Mouse (Mus musculus): ENCODE results near the gene Sar1b. TPM values are rescaled to one million over a fixed set of nuclear protein-coding genes. Genes with fewer than 3 reads are reported as not detected.
"Not testable (repeated sequence)": the region's sequence is repeated elsewhere in the genome, so short reads cannot be mapped to it uniquely, and the experiment has no call there.

Sar1b gene
- total and polyA plus RNA-seq, 3 experiments = 64.2 to 149 (median 123) TPM

DNA sequence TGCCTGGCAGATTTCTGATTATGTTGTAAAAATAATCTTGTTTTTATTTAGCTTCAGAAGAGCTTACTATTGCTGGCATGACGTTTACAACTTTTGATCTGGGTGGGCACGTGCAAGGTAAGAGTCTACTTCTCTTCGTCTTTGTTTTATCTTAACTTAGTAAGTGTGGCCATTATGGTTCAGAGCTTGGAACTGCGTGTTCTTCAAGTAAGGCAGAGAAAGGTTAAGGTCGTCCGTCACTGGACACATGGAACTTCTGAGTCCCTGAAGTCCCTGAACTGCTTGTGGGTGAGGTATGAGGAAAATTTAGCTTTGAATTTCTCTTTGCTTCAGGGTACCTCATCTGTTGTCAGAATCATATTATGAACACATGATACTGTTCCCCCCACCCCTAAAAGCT lies 19.2 kb downstream of the Sar1b start:
- DNase-seq = no peak
- H3K4me3 ChIP-seq = no peak overlapping the region
- WGBS = 83% methylated on average over 6 of the region's 6 CpGs
- TF ChIP-seq CTCF (IDR thresholded peaks at IDR 0.05) (no peak), POLR2A (IDR thresholded peaks at IDR 0.05; ENCODE audit: insufficient read depth, low read depth, low read length) (no peak), EP300 (IDR thresholded peaks at IDR 0.05; ENCODE audit: insufficient read depth, low read depth, low read length) (no peak)
- no peak overlapping the region for H3K9ac ChIP-seq (ENCODE audit: low read depth, low read length)
- intact Hi-C loops (cut with DNase I) = no loop called here
- H3K36me3 ChIP-seq (ENCODE audit: control insufficient read depth, insufficient read depth, low read length) = peaks cover 14% of the 10 kb centered on the region
- no peaks in the 10 kb centered on the region for H3K27me3 ChIP-seq (ENCODE audit: control insufficient read depth, insufficient read depth, low read length)
- no peaks in the 10 kb centered on the region for H3K79me2 ChIP-seq (replicated peaks; ENCODE audit: control insufficient read depth, insufficient read depth, low read length)
- peaks cover 3% of the 10 kb centered on the region for H3K4me1 ChIP-seq (ENCODE audit: control insufficient read depth, insufficient read depth, low read length)
- no peak overlapping the region for H3K27ac ChIP-seq

DNA sequence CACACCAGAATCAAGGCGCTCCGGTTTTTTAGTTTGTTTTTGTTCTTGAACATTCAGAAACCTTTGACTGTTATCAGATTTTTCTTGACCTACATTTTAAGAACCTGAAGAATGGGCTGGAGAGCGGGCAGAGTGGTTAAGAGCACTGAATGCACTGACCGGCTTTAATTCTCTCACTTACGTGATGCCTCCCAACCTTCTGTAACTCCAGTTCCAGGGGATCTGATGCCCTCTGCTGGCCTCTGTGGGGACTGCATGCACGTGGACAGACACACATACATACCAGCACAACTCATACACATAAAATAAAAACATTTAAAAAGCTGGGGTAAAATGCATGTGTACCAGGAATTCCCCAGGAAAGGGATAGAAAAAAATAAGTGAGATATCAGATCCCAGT lies 22.4 kb downstream of the Sar1b start:
- H3K9ac ChIP-seq (ENCODE audit: low read depth, low read length) = no peak overlapping the region
- no peak overlapping the region for H3K27ac ChIP-seq
- intact Hi-C loops (cut with DNase I) = no loop called here
- H3K36me3 ChIP-seq (ENCODE audit: control insufficient read depth, insufficient read depth, low read length) = peaks cover 3% of the 10 kb centered on the region; the same call in 1 of the 2 replicates
- no peaks in the 10 kb centered on the region for H3K27me3 ChIP-seq (ENCODE audit: control insufficient read depth, insufficient read depth, low read length)
- no peaks in the 10 kb centered on the region for H3K4me1 ChIP-seq (ENCODE audit: control insufficient read depth, insufficient read depth, low read length)
- no peaks in the 10 kb centered on the region for H3K79me2 ChIP-seq (replicated peaks; ENCODE audit: control insufficient read depth, insufficient read depth, low read length)
- 96% methylated on average over 6 of the region's 6 CpGs for WGBS
- TF ChIP-seq EP300 (IDR thresholded peaks at IDR 0.05; ENCODE audit: insufficient read depth, low read depth, low read length) = no peak
- TF ChIP-seq CTCF (IDR thresholded peaks at IDR 0.05) = peak; percentile 73
- no peak for TF ChIP-seq POLR2A (IDR thresholded peaks at IDR 0.05; ENCODE audit: insufficient read depth, low read depth, low read length)
- peak in 1 of 2 experiments; percentile 45 for DNase-seq
- H3K4me3 ChIP-seq = no peak overlapping the region

DNA sequence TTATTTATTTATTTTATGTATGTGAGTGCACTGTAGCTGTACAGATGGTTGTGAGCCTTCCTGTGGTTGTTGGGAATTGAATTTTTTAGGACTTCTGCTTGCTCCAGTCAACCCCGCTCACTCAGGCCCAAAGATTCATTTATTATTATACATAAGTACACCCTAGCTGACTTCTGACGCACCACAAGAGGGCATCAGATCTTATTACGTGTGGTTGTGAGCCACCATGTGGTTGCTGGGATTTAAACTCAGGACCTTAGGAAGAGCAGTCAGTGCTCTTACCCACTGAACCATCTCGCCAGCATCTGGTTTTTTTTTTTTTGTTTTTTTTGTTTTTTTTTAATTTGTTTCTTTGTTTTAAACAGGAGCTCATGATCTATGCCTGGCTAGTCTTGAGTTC lies 26.2 kb downstream of the Sar1b start:
- H3K4me3 ChIP-seq; H3K36me3 ChIP-seq (ENCODE audit: control insufficient read depth, insufficient read depth, low read length); H3K4me1 ChIP-seq (ENCODE audit: control insufficient read depth, insufficient read depth, low read length); DNase-seq; H3K79me2 ChIP-seq (replicated peaks; ENCODE audit: control insufficient read depth, insufficient read depth, low read length); H3K27me3 ChIP-seq (ENCODE audit: control insufficient read depth, insufficient read depth, low read length); intact Hi-C loops (cut with DNase I); H3K27ac ChIP-seq; H3K9ac ChIP-seq (ENCODE audit: low read depth, low read length): not testable (repeated sequence)
- 92% methylated on average over 4 of the region's 4 CpGs for WGBS

DNA sequence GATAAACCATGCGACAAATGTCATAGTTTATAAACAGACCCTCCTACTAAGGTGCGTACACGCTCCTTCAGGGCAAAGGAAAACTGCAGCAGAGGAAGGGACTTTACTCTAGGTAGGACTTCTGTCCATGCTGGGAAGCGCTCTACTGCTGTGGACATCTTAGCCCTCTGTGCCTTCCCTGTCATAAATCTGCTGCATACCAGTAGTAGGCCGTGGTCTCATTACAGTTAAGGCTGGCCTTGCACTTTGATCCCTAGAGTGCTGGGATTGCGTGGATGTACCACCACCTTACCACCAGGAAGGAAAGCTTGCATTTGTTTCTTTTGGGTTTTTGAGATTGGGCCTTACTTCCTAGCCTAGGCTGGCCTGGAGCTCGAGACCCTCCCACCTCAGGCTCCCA lies 27.2 kb downstream of the Sar1b start:
- intact Hi-C loops (cut with DNase I) = no loop called here
- Histone ChIP-seq H3K36me3 (ENCODE audit: control insufficient read depth, insufficient read depth, low read length) (no peaks in the 10 kb centered on the region), H3K27me3 (ENCODE audit: control insufficient read depth, insufficient read depth, low read length) (no peaks in the 10 kb centered on the region), H3K9ac (ENCODE audit: low read depth, low read length) (no peak overlapping the region), H3K4me3 (no peak overlapping the region), H3K79me2 (replicated peaks; ENCODE audit: control insufficient read depth, insufficient read depth, low read length) (no peaks in the 10 kb centered on the region), H3K27ac (no peak overlapping the region), H3K4me1 (ENCODE audit: control insufficient read depth, insufficient read depth, low read length) (no peaks in the 10 kb centered on the region)
- WGBS = 96% methylated on average over 7 of the region's 7 CpGs
- TF ChIP-seq EP300 (IDR thresholded peaks at IDR 0.05; ENCODE audit: insufficient read depth, low read depth, low read length) = no peak
- no peak for TF ChIP-seq POLR2A (IDR thresholded peaks at IDR 0.05; ENCODE audit: insufficient read depth, low read depth, low read length)
- TF ChIP-seq CTCF (IDR thresholded peaks at IDR 0.05) = no peak
- DNase-seq = no peak

DNA sequence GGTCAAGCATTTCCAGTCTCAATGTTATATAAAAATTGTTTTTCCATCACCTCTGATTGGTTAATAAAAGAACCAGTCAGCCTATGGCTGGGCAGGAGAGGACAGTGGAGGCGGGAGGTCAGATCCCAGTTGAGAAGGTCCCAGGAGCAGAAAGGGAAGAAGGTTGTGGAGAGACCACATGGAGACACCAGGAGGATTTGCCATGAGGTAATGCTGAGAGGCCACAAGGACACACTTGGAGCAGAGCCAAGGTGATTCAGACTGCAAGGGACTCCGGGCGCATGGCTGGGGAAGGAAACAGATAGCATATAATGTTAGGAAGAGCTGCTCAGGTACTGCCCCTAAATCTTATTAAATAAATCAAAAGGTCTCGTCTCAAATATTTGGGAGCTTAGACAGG lies 32.8 kb downstream of the Sar1b start:
- Histone ChIP-seq H3K79me2 (replicated peaks; ENCODE audit: control insufficient read depth, insufficient read depth, low read length) (no peaks in the 10 kb centered on the region), H3K4me3 (no peak overlapping the region), H3K9ac (ENCODE audit: low read depth, low read length) (no peak overlapping the region), H3K36me3 (ENCODE audit: control insufficient read depth, insufficient read depth, low read length) (no peaks in the 10 kb centered on the region), H3K27ac (no peak overlapping the region), H3K4me1 (ENCODE audit: control insufficient read depth, insufficient read depth, low read length) (no peaks in the 10 kb centered on the region), H3K27me3 (ENCODE audit: control insufficient read depth, insufficient read depth, low read length) (no peaks in the 10 kb centered on the region)
- intact Hi-C loops (cut with DNase I) = no loop called here
- TF ChIP-seq EP300 (IDR thresholded peaks at IDR 0.05; ENCODE audit: insufficient read depth, low read depth, low read length) (no peak), CTCF (IDR thresholded peaks at IDR 0.05) (no peak), POLR2A (IDR thresholded peaks at IDR 0.05; ENCODE audit: insufficient read depth, low read depth, low read length) (no peak)
- 35% methylated on average over 4 of the region's 4 CpGs for WGBS
- DNase-seq = no peak

DNA sequence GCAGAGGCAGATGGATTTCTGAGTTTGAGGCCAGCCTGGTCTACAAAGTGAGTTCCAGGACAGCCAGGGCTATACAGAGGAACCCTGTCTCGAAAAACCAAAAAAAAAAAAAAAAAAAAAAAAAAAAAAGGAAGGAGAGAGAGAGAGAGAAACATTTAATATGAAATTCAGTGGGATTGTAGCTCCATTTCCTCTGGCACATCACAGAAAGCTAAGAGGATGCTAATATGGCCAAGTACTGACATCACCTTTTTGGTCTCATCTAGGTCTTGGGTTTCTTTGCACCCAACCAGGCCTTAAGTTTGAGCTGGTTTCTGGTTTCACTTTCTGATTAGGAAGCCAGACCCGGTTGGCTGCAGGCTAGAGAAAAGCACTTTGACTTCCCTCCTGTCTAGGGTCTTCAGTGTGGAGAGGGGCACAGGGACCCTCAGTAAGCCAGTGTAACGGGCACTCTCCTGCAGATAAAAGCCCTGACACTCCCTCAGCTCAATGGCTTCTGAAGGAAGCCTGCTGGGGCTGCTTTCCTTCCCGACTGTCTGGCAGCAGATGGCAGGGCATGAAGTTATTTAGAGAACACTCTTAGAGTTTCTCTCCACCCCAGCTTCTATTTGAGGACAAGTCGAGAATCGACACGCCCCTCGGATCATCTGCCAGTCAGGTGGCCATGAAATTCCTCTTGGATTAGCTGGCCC lies 37.3 kb downstream of the Sar1b start:
- intact Hi-C loops (cut with DNase I) = no loop called here

More for the DNA sequence above, 37.3 kb downstream of the Sar1b start:
- peak in 1 of 2 experiments; percentile 47 for DNase-seq
- peak overlapping the region; percentile 63 for H3K27ac ChIP-seq
- TF ChIP-seq CTCF (IDR thresholded peaks at IDR 0.05) (no peak), POLR2A (IDR thresholded peaks at IDR 0.05; ENCODE audit: insufficient read depth, low read depth, low read length) (peak; percentile 67)
- no peak overlapping the region for H3K4me3 ChIP-seq
- no peaks in the 10 kb centered on the region for H3K4me1 ChIP-seq (ENCODE audit: control insufficient read depth, insufficient read depth, low read length)
- peak overlapping the region; percentile 37; the same call in 1 of the 2 replicates for H3K9ac ChIP-seq (ENCODE audit: low read depth, low read length)
- no peaks in the 10 kb centered on the region for H3K36me3 ChIP-seq (ENCODE audit: control insufficient read depth, insufficient read depth, low read length)
- H3K79me2 ChIP-seq (replicated peaks; ENCODE audit: control insufficient read depth, insufficient read depth, low read length) = no peaks in the 10 kb centered on the region
- no peaks in the 10 kb centered on the region for H3K27me3 ChIP-seq (ENCODE audit: control insufficient read depth, insufficient read depth, low read length)
- 21% methylated on average over 8 of the region's 8 CpGs for WGBS

Data from heart, adult 2 months (tissue).